Mouse (Mus musculus) kidney, postnatal 0 days (tissue): Measurements from ENCODE around the gene Olfr789. TPM values are rescaled to one million over a fixed set of nuclear protein-coding genes. Genes with fewer than 3 reads are reported as not detected.

Experiments used
- ATAC-seq: fragments of 200-750 bp; cut with Nextera tagmentation; replicated peaks from 2 replicates; pipeline ENCODE4 v1.8.0; 2017; ENCODE audit warnings: low read depth, moderate number of reproducible peaks, moderate TSS enrichment, moderate library complexity; ENCODE audit not compliant: low FRiP score
- DNase-seq: peaks from one replicate; pipeline ENCODE4 v3.0.0-alpha.2; 2016; ENCODE audit warnings: low spot score
- H3K27ac ChIP-seq: fragments of 300-500 bp; sonication (generic); 2 replicates; pipeline ENCODE4 v1.5.1; 2014; ENCODE audit warnings: mild to moderate bottlenecking
- H3K27me3 ChIP-seq: fragments of 300-500 bp; sonication (generic); 2 replicates; pipeline ENCODE4 v1.6.1; 2014; ENCODE audit warnings: low read length, mixed read lengths; ENCODE audit not compliant: insufficient read depth
- H3K36me3 ChIP-seq: fragments of 300-500 bp; sonication (generic); 2 replicates; pipeline ENCODE4 v1.6.1; 2014; ENCODE audit warnings: low read length, mixed read lengths; ENCODE audit not compliant: insufficient read depth
- H3K4me1 ChIP-seq: fragments of 300-500 bp; sonication (generic); replicated peaks from 2 replicates; pipeline ENCODE4 v1.6.1; 2014; ENCODE audit warnings: antibody characterized with exemption, low read length, mixed read lengths; ENCODE audit not compliant: insufficient read depth
- H3K4me2 ChIP-seq: fragments of 300-500 bp; sonication (generic); 2 replicates; pipeline ENCODE4 v1.6.1; 2014; ENCODE audit warnings: mild to moderate bottlenecking, low read length, moderate library complexity, mixed read lengths
- H3K4me3 ChIP-seq: fragments of 300-500 bp; sonication (generic); replicated peaks from 2 replicates; pipeline ENCODE4 v1.5.1; 2014; ENCODE audit warnings: low read depth, low read length
- H3K9ac ChIP-seq: fragments of 300-500 bp; sonication (generic); 2 replicates; pipeline ENCODE4 v1.6.1; 2014; ENCODE audit warnings: low read depth, low read length
- H3K9me3 ChIP-seq: fragments of 300-500 bp; sonication (generic); replicated peaks from 2 replicates; pipeline ENCODE4 v1.6.1; 2016; ENCODE audit warnings: low read length, inconsistent platforms, mixed read lengths
- CTCF ChIP-seq: IDR thresholded peaks from 2 replicates; pipeline ENCODE4 v1.5.1; 2016; ENCODE audit warnings: antibody characterized with exemption, low read depth, mild to moderate bottlenecking, moderate library complexity
- WGBS: fragments of 180-500 bp; shearing (Covaris S2); extraction: QIAGEN DNeasy Blood & Tissue Kit; methylation state at CpG from one replicate; pipeline ENCODE4 v1.1.7; 2014; 5-methylcytosine and 5-hydroxymethylcytosine counted together
- polyA plus RNA-seq: library from polyadenylated mRNA; unstranded; fragments of >200 nt; fragmentation: Nextera tagmentation; extraction: Ambion mirVana; gene quantifications from 2 replicates; pipeline ENCODE4 v1.2.1, GENCODE M21; 2015

Gene Olfr789
- polyA plus RNA-seq, 1 experiment from 2014 or later = not detected

DNA sequence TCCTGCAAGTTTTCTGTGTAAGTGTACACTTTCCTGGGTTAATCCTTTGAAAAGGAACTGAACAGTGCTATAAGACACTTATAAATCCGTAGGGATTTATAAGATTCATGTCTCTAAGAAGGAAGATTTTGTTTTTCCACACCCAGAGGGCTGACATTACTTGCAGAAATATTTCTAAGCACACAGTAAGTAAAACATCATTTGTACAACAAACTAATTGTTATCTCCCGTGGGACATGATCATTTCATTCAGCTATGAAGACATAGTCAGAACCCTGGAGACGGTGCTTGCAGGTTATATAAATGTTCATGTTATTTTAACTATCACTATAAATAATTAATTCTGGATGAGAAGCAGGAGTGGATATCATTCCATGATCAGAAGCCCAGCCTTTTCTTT, 36.9 kb downstream of the Olfr789 start, which contains the start of gene Olfr791:
Gene Olfr791 (plus strand): TSS at position 301 of the 400 bp plus-strand sequence.
- no peaks in the 10 kb centered on the region for H3K36me3 ChIP-seq
- no peaks in the 10 kb centered on the region for H3K9me3 ChIP-seq
- no peak within 1 kb of the TSS for H3K27ac ChIP-seq
- 66% methylated on average over 3 of the region's 3 CpGs for WGBS
- no peak within 1 kb of the TSS for H3K4me2 ChIP-seq
- TF ChIP-seq CTCF = no peak
- no peak for ATAC-seq
- H3K4me1 ChIP-seq = no peaks in the 10 kb centered on the region
- no peak for DNase-seq
- no peaks in the 10 kb centered on the region for H3K27me3 ChIP-seq
- H3K4me3 ChIP-seq = no peak within 1 kb of the TSS
- no peak within 1 kb of the TSS for H3K9ac ChIP-seq

DNA sequence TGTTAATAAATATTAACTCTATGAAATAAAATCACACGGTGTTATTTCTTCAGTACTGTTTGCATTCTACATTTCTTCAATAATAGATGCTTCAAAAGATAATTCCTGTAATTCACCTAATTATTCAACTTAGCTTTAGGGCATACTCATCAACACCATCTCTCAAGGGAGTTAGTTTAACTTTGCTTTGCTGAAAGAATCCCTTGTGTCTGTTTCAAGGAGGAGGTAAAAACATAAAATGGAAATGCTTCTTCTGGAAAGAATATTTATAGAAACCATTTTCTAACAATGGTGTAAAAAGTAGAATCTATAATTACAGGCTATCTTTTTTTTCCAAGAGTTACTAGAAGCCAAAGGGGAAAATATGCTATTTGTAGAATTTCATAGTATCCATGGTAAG, 54.3 kb downstream of the Olfr789 start, which contains the start of gene Olfr792:
Gene Olfr792 (plus strand): TSS at position 301 of the 400 bp plus-strand sequence.
- DNase-seq (no peak), ATAC-seq (no peak)
- Histone ChIP-seq H3K27ac (no peak within 1 kb of the TSS), H3K27me3 (no peaks in the 10 kb centered on the region), H3K4me2 (no peak within 1 kb of the TSS), H3K4me1 (no peaks in the 10 kb centered on the region), H3K9ac (no peak within 1 kb of the TSS), H3K9me3 (no peaks in the 10 kb centered on the region), H3K4me3 (no peak within 1 kb of the TSS), H3K36me3 (no peaks in the 10 kb centered on the region)
- no peak for TF ChIP-seq CTCF
- WGBS = 82% methylated on average over 1 of the region's 1 CpGs

Other genes starting within 250 kb of the Olfr789 start
- not detected in 2 replicates for gene Olfr774, start 248.5 kb upstream of the Olfr789 start, polyA plus RNA-seq
- not detected in 2 replicates for gene Olfr775, start 236.3 kb upstream of the Olfr789 start, polyA plus RNA-seq
- not detected in 2 replicates for gene Olfr776, start 225.6 kb upstream of the Olfr789 start, polyA plus RNA-seq
- gene Olfr777, start 213.3 kb upstream of the Olfr789 start, polyA plus RNA-seq = not detected in 2 replicates
- gene Olfr780, start 166.6 kb upstream of the Olfr789 start, polyA plus RNA-seq = not detected in 2 replicates
- not detected in 2 replicates for gene Olfr781, start 155.9 kb upstream of the Olfr789 start, polyA plus RNA-seq
- gene Olfr782, start 135.9 kb upstream of the Olfr789 start, polyA plus RNA-seq = not detected in 2 replicates
- gene Olfr784, start 100.7 kb upstream of the Olfr789 start, polyA plus RNA-seq = not detected in 2 replicates
- not detected in 2 replicates for gene Olfr785, start 79.3 kb upstream of the Olfr789 start, polyA plus RNA-seq
- gene Olfr786, start 57.4 kb upstream of the Olfr789 start, polyA plus RNA-seq = not detected in 2 replicates
- gene Olfr787, start 22.9 kb upstream of the Olfr789 start, polyA plus RNA-seq = not detected in 2 replicates
- not detected in 2 replicates for gene Olfr788, start 13.8 kb upstream of the Olfr789 start, polyA plus RNA-seq
- not detected in 2 replicates for gene Olfr790, start 13.7 kb downstream of the Olfr789 start, polyA plus RNA-seq
- gene Olfr791, start 37.0 kb downstream of the Olfr789 start, polyA plus RNA-seq = not detected in 2 replicates
- not detected in 2 replicates for gene Olfr792, start 54.4 kb downstream of the Olfr789 start, polyA plus RNA-seq
- gene Olfr794, start 82.9 kb downstream of the Olfr789 start, polyA plus RNA-seq = not detected in 2 replicates
- not detected in 2 replicates for gene Olfr796, start 127.8 kb downstream of the Olfr789 start, polyA plus RNA-seq
- gene Olfr798, start 143.2 kb downstream of the Olfr789 start, polyA plus RNA-seq = not detected in 2 replicates
- gene Olfr799, start 152.7 kb downstream of the Olfr789 start, polyA plus RNA-seq = not detected in 2 replicates
- not detected in 2 replicates for gene Olfr800, start 172.9 kb downstream of the Olfr789 start, polyA plus RNA-seq
- gene Olfr801, start 189.1 kb downstream of the Olfr789 start, polyA plus RNA-seq = not detected in 2 replicates
- not detected in 2 replicates for gene Olfr802, start 203.4 kb downstream of the Olfr789 start, polyA plus RNA-seq
- not detected in 2 replicates for gene Olfr803, start 209.5 kb downstream of the Olfr789 start, polyA plus RNA-seq
- not detected in 2 replicates for gene Olfr804, start 218.5 kb downstream of the Olfr789 start, polyA plus RNA-seq
- not detected in 2 replicates for gene Olfr805, start 244.6 kb downstream of the Olfr789 start, polyA plus RNA-seq